Mouse (Mus musculus): ENCODE data around the gene Cdt1. TPM values are rescaled to one million over a fixed set of nuclear protein-coding genes. Genes with fewer than 3 reads are reported as not detected.
A peak's percentile ranks its signal among the peaks of the same experiment; 100 is the strongest.

The Cdt1 gene
- polyA plus RNA-seq, 1 experiment from 2014 or later, result 45.9 TPM

DNA sequence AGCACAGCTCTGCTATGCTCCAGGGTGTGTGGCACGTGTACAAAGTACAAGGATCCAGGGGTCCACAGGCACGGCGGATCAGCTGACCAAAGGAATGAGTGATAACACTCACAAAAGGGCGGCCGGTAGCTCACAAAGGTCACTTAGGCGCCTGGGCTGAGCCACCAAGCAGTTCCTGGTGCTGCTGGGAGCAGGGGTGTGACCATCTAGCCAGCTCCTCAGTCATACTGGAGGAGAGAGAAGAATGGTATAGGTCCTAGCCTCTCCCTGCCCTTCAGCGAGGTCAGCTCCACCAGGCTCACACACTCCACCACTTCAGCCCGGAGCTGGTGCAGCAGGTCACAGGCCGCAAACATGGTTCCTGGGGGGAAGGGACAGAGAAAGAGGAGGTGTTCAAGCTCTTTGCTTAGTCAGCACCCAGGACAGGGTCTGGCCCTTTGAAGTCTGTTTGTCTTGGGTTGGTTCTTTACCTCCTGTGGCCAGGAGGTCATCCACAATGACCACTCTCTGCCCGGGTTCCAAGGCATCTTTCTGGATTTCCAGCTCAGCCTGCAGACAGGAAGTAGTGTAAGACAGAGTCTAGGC is 6.9 kb downstream of the Cdt1 start:
- H3K36me3 ChIP-seq (replicated peaks), result peaks cover 46% of the 10 kb centered on the region
- H3K9ac ChIP-seq, result peak overlapping the region; percentile 75

DNA sequence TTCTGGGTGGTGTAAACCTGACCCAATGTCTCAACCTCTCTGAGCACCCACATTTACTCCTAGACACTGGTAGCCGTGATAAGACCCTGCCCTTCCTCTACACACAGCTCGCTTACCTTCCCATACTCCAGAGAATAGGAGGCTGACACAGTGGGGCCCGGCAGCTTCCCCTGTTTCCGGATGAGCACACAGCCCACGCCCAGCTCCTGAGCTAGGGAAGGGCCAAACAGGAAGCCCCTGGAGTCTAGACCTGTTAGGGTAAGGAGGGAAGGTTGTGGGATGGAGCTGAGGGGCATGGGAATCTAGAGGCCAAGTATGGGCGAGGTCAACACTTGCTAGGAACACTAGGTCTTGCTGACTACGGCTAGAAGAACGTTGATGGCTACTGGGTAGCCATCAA is 7.5 kb downstream of the Cdt1 start:
- WGBS (ENCODE audit: insufficient replicate concordance), result 12% methylated on average over 8 of the region's 8 CpGs
- ATAC-seq (ENCODE audit: insufficient read depth), result no peak; the same call in 1 of the 2 replicates
- peak overlapping the region; percentile 80 for H3K27ac ChIP-seq (replicated peaks)
- H3K36me3 ChIP-seq (replicated peaks), result peaks cover 41% of the 10 kb centered on the region
- H3K4me1 ChIP-seq (replicated peaks), result peaks cover 71% of the 10 kb centered on the region
- H3K27me3 ChIP-seq, result no peaks in the 10 kb centered on the region; the same call in 1 of the 2 replicates
- no peaks in the 10 kb centered on the region for H3K9me3 ChIP-seq (replicated peaks)
- peak overlapping the region; percentile 75 for H3K9ac ChIP-seq
- peak overlapping the region; percentile 73 for H3K4me3 ChIP-seq (replicated peaks)
- peak overlapping the region; percentile 98 for H3K4me2 ChIP-seq

More for the DNA sequence above, 6.9 kb downstream of the Cdt1 start:
- Histone ChIP-seq H3K4me2 (peak overlapping the region; percentile 98), H3K4me1 (replicated peaks) (peaks cover 76% of the 10 kb centered on the region), H3K27ac (replicated peaks) (peak overlapping the region; percentile 80), H3K9me3 (replicated peaks) (no peaks in the 10 kb centered on the region), H3K27me3 (no peaks in the 10 kb centered on the region; the same call in 1 of the 2 replicates), H3K4me3 (replicated peaks) (peak overlapping the region; percentile 73)
- peak; percentile 29 for ATAC-seq (ENCODE audit: insufficient read depth)
- 34% methylated on average over 10 of the region's 10 CpGs for WGBS (ENCODE audit: insufficient replicate concordance)

DNA sequence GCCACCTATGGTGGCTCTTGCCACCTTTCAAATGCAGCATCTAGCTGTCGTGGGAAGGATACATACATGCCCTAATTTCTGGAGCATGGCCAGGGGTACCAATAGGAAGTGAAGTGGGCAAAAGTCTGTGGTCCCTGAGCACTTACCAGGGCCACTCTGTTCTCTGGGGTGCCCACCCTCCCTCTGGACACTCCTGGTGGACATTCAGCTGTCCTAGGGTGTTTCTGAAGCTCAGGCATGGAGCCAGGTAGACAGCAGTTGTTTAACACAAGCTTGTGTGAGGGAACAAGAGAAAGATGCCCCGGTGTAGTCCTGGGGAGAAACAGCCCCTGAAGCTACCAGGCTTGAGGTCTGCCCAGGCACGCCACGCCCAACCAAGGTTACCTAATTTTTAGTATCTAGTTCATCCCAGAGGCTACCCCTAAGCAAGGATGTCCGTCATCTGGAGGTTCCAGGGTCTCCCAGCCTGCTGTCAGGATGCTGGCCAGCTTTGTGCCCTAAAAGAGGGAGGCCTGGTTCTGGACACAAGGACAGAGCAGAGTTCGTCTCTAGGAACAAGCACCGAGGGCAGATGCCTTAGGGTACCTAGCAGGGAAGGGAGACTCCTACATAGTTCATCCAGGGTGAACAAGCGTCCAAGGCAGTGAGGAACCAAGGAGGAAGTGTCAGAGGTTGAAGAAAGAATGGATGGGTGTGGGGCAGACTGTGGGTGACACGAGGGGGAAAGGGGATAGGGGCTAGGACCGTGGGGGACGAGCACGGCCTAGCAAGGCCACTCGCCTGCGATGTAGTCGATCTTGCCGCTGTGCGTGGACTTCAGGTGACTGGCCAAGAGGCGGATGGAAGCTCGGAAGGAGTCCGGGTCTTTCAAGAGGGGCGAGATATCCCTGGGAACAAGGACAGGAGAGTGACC is 8.2 kb downstream of the Cdt1 start:
- H3K36me3 ChIP-seq (replicated peaks), result peaks cover 34% of the 10 kb centered on the region
- peaks cover 64% of the 10 kb centered on the region for H3K4me1 ChIP-seq (replicated peaks)
- H3K4me2 ChIP-seq, result peak overlapping the region; percentile 98
- H3K4me3 ChIP-seq (replicated peaks), result peak overlapping the region; percentile 73
- H3K27ac ChIP-seq (replicated peaks), result peak overlapping the region; percentile 80
- H3K9me3 ChIP-seq (replicated peaks), result no peaks in the 10 kb centered on the region
- 6% methylated on average over 21 of the region's 21 CpGs for WGBS (ENCODE audit: insufficient replicate concordance)
- no peaks in the 10 kb centered on the region; the same call in 1 of the 2 replicates for H3K27me3 ChIP-seq
- peak overlapping the region; percentile 75 for H3K9ac ChIP-seq
- peak; percentile 2 for ATAC-seq (ENCODE audit: insufficient read depth)

DNA sequence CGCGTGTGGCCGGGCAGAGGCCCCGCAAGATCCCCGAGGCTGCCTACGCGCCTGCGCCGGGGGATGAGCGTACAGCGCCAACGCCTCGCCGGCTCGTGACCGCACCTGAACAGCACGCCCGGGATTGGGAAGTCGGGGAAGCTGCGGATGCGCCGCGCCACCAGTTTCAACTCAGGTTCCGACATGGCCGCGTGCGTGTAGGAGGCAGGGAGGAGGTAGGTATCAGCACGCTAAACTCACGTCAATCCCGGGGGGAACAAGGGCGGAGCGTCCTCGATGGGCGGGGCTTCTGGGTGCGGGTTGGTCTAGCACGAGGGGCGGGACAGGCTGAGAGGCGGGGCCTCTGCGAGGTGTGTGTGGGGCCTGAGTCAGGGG is 8.8 kb downstream of the Cdt1 start, which contains the start of gene Aprt:
Aprt (minus strand) TSS at position 262 of the 375 bp plus-strand sequence.
- H3K4me1 ChIP-seq (replicated peaks), result peaks cover 57% of the 10 kb centered on the region
- no peaks in the 10 kb centered on the region for H3K9me3 ChIP-seq (replicated peaks)
- WGBS (ENCODE audit: insufficient replicate concordance), result under 1% methylated on average over 39 of the region's 39 CpGs
- peak within 1 kb of the TSS; percentile 98 for H3K4me2 ChIP-seq
- peak within 1 kb of the TSS; percentile 80 for H3K27ac ChIP-seq (replicated peaks)
- peak within 1 kb of the TSS; percentile 73 for H3K4me3 ChIP-seq (replicated peaks)
- peak; percentile 81 for ATAC-seq (ENCODE audit: insufficient read depth)
- peaks cover 28% of the 10 kb centered on the region for H3K36me3 ChIP-seq (replicated peaks)
- H3K9ac ChIP-seq, result peak within 1 kb of the TSS; percentile 75
- no peaks in the 10 kb centered on the region; the same call in 1 of the 2 replicates for H3K27me3 ChIP-seq

DNA sequence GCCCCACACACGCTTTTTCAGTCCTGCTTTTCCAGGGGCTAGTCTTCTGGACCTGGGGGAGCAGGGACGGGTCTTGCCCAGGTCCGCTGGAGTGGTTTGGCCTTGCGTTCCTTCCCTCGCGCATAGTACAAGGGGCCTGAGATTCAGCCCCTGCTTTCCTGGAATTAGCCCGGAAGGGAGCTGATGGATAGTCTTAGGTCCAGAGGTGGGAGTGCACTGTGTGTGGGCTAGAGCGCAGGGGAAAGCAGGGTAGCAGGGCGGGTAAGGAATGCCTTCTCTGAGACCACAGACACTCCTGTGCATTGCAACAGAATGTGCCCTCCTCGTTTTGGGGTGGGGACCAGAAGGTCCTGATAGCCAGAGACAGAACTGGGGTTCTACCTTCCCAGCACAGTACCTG is 9.3 kb downstream of the Cdt1 start:
- Histone ChIP-seq H3K27me3 (no peaks in the 10 kb centered on the region; the same call in 1 of the 2 replicates), H3K4me2 (peak overlapping the region; percentile 98), H3K4me3 (replicated peaks) (peak overlapping the region; percentile 73; the same call in 1 of the 2 replicates), H3K36me3 (replicated peaks) (peaks cover 23% of the 10 kb centered on the region), H3K9ac (no peak overlapping the region), H3K4me1 (replicated peaks) (peaks cover 53% of the 10 kb centered on the region), H3K27ac (replicated peaks) (peak overlapping the region; percentile 80; the same call in 1 of the 2 replicates), H3K9me3 (replicated peaks) (no peaks in the 10 kb centered on the region)
- ATAC-seq (ENCODE audit: insufficient read depth), result no peak
- 51% methylated on average over 10 of the region's 10 CpGs for WGBS (ENCODE audit: insufficient replicate concordance)

DNA sequence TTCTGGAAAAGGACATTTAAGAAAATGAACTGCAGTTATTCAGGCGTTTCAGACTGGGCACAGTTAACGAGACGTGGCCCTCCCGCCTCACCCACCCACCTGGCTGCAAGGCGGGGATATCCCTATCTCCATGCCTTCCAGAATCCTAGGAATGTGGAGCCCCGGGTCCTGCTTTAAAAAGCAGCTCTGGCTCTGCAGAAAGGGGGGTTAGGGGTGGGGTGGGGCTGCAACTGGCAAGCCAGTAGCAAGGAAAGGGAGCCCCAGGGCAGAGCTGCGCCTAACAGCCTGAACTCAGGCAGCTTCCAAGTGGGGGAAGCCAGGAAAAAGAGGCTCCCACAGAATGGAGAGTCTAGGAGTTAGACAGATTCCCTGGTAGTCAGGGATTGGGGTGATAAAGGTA is 11.4 kb downstream of the Cdt1 start:
- Histone ChIP-seq H3K9me3 (replicated peaks) (no peaks in the 10 kb centered on the region), H3K27ac (replicated peaks) (no peak overlapping the region), H3K27me3 (no peaks in the 10 kb centered on the region; the same call in 1 of the 2 replicates), H3K4me2 (no peak overlapping the region), H3K4me1 (replicated peaks) (peaks cover 32% of the 10 kb centered on the region), H3K4me3 (replicated peaks) (no peak overlapping the region), H3K9ac (no peak overlapping the region), H3K36me3 (replicated peaks) (0 out of 2 replicates have a peak, but pooled peaks cover 2% of the 10 kb centered on the region)
- ATAC-seq (ENCODE audit: insufficient read depth), result no peak
- 63% methylated on average over 7 of the region's 7 CpGs for WGBS (ENCODE audit: insufficient replicate concordance)

DNA sequence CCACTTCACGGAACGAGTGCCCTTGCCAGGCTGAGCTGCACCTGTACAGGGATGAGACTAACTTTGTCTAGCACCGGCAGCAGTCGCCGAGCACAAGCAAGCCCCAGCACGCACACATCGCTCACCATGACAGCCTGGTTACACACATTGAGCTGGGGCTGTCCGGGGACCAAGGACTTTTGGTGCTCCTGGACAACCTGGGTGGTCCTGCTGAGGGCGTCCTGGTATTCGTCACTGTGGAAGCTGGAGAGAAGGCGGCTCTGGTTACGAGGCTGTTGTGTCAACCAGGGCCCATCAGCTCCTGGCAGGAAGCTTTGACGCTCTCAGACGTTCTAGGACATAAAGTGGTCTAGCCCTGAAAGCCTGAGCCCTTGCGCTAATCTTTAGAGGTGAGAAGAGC is 13.1 kb downstream of the Cdt1 start:
- H3K9ac ChIP-seq, result no peak overlapping the region
- no peak for ATAC-seq (ENCODE audit: insufficient read depth)

DNA sequence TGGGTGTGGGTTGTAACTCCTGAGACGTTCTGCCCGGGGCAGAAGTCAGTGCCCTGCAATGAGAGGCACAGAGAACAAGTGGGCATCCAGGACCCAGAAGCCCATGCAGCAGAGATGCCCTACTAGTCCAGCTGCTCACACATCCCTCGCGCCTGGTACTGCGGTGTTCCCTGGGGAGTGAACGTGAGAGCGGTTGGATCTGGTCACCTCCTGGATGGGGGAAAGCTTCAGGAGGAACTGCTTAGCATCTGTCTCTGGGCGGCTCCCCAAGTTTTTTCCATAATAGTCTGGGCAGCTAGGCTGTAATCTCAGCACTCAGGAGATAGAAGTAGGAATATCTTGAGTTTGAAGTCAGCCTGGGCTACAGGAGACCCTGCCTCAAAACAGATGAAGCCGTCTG is 17.2 kb downstream of the Cdt1 start:
- H3K27me3 ChIP-seq, result no peaks in the 10 kb centered on the region
- no peak overlapping the region for H3K4me3 ChIP-seq (replicated peaks)
- H3K36me3 ChIP-seq (replicated peaks), result no peaks in the 10 kb centered on the region
- WGBS (ENCODE audit: insufficient replicate concordance), result 81% methylated on average over 9 of the region's 9 CpGs
- H3K9me3 ChIP-seq (replicated peaks), result no peaks in the 10 kb centered on the region
- no peak overlapping the region for H3K9ac ChIP-seq
- H3K4me1 ChIP-seq (replicated peaks), result peaks cover 19% of the 10 kb centered on the region
- no peak overlapping the region for H3K27ac ChIP-seq (replicated peaks)
- H3K4me2 ChIP-seq, result no peak overlapping the region
- ATAC-seq (ENCODE audit: insufficient read depth), result no peak

More for the DNA sequence above, 13.1 kb downstream of the Cdt1 start:
- Histone ChIP-seq H3K27me3 (no peaks in the 10 kb centered on the region; the same call in 1 of the 2 replicates), H3K27ac (replicated peaks) (no peak overlapping the region), H3K9me3 (replicated peaks) (no peaks in the 10 kb centered on the region), H3K4me2 (no peak overlapping the region), H3K4me1 (replicated peaks) (peaks cover 27% of the 10 kb centered on the region), H3K36me3 (replicated peaks) (no peaks in the 10 kb centered on the region), H3K4me3 (replicated peaks) (no peak overlapping the region)
- 77% methylated on average over 13 of the region's 15 CpGs for WGBS (ENCODE audit: insufficient replicate concordance)

DNA sequence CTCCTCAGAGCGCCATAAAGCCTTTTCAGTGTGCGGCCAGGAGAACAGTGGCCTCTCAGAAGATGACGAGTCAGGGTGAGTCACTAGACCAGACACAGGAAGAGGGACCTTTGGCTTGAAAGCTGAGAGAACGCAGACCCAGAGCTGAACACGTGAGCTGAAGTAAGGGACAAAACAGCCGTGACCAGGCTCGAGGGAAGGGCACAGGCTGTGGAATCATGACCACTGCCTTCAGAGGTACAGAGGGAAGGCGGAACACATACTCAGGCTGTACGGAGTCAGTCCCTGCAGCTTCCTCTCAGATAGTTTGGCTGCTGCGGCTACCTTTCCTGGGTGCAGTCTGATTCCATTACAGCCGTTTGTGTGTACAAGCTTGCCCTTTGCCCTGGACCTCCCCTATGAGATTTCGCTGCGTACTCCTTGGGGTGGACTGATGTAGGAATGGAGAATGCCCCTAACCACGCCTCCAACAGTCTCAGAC is 17.6 kb downstream of the Cdt1 start:
- H3K4me2 ChIP-seq, result peak overlapping the region; percentile 20
- 45% methylated on average over 14 of the region's 14 CpGs for WGBS (ENCODE audit: insufficient replicate concordance)
- no peaks in the 10 kb centered on the region for H3K9me3 ChIP-seq (replicated peaks)
- no peak overlapping the region for H3K9ac ChIP-seq
- H3K27me3 ChIP-seq, result no peaks in the 10 kb centered on the region
- peaks cover 19% of the 10 kb centered on the region for H3K4me1 ChIP-seq (replicated peaks)
- no peak; the same call in 1 of the 2 replicates for ATAC-seq (ENCODE audit: insufficient read depth)
- no peaks in the 10 kb centered on the region for H3K36me3 ChIP-seq (replicated peaks)
- no peak overlapping the region for H3K27ac ChIP-seq (replicated peaks)
- no peak overlapping the region for H3K4me3 ChIP-seq (replicated peaks)

DNA sequence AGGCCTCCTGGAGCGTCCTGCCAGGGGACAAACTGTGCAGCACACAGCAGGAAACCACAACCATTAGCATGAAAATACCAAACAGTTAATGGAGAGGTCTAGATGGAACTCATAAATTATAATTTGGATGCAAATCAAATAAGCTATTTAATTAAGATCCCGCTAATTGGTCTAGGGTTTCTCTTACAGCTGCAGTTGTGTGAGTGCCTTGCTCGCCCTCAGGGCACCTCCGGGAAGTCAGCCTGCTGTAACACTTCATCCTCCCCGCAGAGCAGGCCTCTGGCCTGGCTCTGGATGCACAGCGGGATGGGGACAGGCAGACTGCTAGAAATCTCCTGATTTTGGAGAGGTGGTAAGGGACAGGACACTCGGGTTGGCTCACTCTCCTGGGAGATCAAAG is 18.4 kb downstream of the Cdt1 start:
- Histone ChIP-seq H3K9ac (no peak overlapping the region), H3K4me2 (no peak overlapping the region), H3K36me3 (replicated peaks) (no peaks in the 10 kb centered on the region), H3K4me1 (replicated peaks) (peaks cover 19% of the 10 kb centered on the region), H3K27me3 (no peaks in the 10 kb centered on the region), H3K4me3 (replicated peaks) (no peak overlapping the region), H3K9me3 (replicated peaks) (no peaks in the 10 kb centered on the region), H3K27ac (replicated peaks) (no peak overlapping the region)
- ATAC-seq (ENCODE audit: insufficient read depth), result no peak
- WGBS (ENCODE audit: insufficient replicate concordance), result 65% methylated on average over 7 of the region's 7 CpGs

DNA sequence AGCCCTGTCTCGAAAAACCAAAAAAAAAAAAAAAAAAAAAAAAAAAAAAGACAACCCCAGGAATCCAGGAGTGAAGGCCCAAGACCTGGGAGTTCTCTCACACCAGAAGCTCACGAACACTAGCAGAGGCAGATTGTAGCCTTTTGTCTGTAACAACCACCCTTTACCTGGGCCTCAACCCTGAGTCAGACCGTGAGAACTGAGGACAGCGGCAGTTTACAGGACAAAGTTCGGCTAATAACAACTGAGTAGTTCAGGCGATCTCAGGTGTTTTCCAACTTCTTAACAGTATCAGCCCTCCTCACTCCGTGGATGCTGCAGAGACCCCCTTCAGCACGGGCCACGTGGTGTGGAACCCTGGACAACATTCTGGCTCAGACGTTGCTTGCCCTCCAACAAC is 18.9 kb downstream of the Cdt1 start:
- Histone ChIP-seq H3K4me2 (no peak overlapping the region), H3K4me3 (replicated peaks) (no peak overlapping the region), H3K27ac (replicated peaks) (no peak overlapping the region), H3K9ac (no peak overlapping the region), H3K9me3 (replicated peaks) (no peaks in the 10 kb centered on the region), H3K36me3 (replicated peaks) (no peaks in the 10 kb centered on the region), H3K4me1 (replicated peaks) (peaks cover 19% of the 10 kb centered on the region), H3K27me3 (no peaks in the 10 kb centered on the region)
- 77% methylated on average over 10 of the region's 10 CpGs for WGBS (ENCODE audit: insufficient replicate concordance)
- ATAC-seq (ENCODE audit: insufficient read depth), result no peak

Data from liver, embryonic 15.5 days (tissue).